Mouse (Mus musculus): ENCODE results near the gene Susd4.

GRCm38 (mm10) chr1:182916166-182916565 lies 152.5 kb downstream of the Susd4 start:
- TF ChIP-seq CTCF (IDR thresholded peaks at IDR 0.05; ENCODE audit: extremely low read depth, insufficient read depth, insufficient read length, insufficient replicate concordance) = no peak
- no peak for TF ChIP-seq POLR2A (IDR thresholded peaks at IDR 0.05; ENCODE audit: low read depth, low read length)

All from spleen, adult 2 months (tissue).